Mouse (Mus musculus): ENCODE results near the gene Tyw5.

DNA sequence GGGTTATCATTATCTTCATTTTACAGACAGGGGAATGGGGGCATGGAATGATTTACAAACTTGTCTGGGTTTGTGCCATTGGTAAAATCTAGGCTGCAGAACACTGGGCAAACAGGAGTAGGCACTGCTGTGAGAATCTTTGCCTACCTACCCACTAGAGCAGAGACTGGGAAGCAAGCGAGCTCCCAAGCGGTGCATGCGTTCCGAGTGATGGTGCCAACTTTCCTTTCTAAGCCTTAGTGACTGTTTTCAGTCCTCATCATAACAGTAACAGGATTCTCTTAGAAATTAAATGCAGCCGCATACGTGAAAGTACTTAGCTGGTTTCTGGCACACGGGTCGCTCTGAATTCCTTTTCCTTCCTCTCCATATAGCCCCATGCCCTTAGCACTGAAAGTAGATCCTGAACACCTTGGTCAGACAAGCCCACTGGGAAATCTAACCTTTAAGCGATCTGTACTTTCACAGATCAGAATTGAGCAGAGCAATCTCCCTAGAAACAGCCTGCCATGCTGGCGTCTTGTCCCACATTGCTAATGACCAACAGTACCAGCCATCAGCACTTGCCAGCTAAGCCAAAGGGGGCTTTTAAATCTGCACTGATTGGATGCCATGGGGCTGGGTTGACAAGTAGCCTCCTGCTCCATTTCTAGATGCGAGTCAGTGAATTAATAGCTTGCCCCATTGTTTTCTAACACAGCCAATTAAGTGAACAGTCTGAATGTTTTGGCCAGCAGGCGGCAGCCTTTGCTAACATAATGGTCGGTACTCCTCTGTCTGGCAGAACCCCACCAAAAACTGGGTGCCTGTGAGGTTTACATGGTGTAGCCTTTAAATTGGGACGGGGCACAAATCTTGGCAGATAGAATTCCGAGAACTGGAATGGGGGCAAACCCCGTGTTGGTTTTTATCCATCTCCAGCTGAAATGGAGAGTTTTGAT, 21.7 kb upstream of the Tyw5 start:
- peak; percentile 92 for TF ChIP-seq CTCF (IDR thresholded peaks at IDR 0.05; ENCODE audit: low read depth, low read length)
- no peak for TF ChIP-seq POLR2A (IDR thresholded peaks at IDR 0.05; ENCODE audit: borderline replicate concordance, low read depth, low read length)

Measured in bone marrow macrophage, adult 2 months (primary cell).